Comparison of ENCODE assay signal across 16 mouse cellular contexts in the genomic region with DNA sequence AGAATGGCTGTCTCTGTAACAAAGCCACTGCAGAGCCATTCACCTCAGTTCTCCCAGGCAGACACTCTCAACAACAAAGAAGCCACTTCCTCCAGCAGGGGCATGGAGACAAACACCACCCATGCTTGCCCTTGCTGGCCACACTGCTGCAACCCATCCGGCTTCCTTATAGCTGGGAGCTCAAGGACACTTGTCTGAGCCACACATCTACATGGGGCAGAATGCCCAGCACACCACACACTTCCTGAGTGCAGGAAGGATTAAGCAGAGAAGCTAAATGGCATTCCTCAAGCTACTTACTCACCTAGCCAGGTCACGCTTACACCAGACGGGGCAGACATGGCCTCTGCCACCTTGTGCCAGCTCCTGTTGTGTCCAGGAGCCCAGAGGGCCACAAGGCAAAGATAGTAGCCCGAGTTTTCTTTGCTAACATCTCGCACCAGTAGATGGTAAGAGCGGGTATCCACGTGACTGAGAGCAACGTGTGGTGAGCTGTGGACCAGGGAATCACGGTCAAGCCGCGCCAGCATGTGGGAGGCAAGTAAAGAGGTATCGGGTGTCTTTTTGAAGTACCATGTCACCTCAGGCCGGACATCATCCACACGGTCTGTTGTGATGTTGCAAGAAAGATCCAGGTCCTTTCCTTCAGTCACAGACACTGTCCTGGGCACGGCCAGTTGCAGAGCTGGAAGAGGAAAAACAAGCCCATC. TPM values are rescaled to one million over a fixed set of nuclear protein-coding genes. Genes with fewer than 3 reads are reported as not detected.
DNase-seq lines count a peak whose midpoint lies in the region; ATAC-seq and TF ChIP-seq lines count a peak whose summit lies in the region.
"Had no signal": no experiment of that assay in that cellular context is flagged by ENCODE, and none has a peak within 500 bp of the region (broad histone marks: within the 10 kb centered on the region; RNA-seq: fewer than 3 reads in every experiment).

No protein-coding gene starts in this region.

- TF ChIP-seq POLR2A in kidney, adult 2 months (IDR thresholded peaks at IDR 0.05; ENCODE audit: low read depth, low read length) = no peak

- H3K27me3 ChIP-seq in kidney, embryonic 14.5 days (ENCODE audit: control insufficient read depth, insufficient read depth, low read length) = no peaks in the 10 kb centered on the region
- H3K27me3 ChIP-seq in kidney, adult 2 months (replicated peaks; ENCODE audit: control insufficient read depth, insufficient read depth, low read length) = no peaks in the 10 kb centered on the region
- no peaks in the 10 kb centered on the region for H3K27me3 ChIP-seq in forebrain, embryonic 14.5 days (replicated peaks; ENCODE audit: control insufficient read depth, insufficient read depth, low read length)
- no peaks in the 10 kb centered on the region for H3K27me3 ChIP-seq in hindbrain, embryonic 16.5 days (replicated peaks; ENCODE audit: control insufficient read depth, insufficient read depth, low read length)
- H3K27me3 ChIP-seq: embryonic facial prominence, embryonic 12.5 days; liver, embryonic 12.5 days had no signal

- peak; percentile 57 for ATAC-seq in kidney, embryonic 14.5 days (ENCODE audit: low FRiP score, low TSS enrichment)
- ATAC-seq in forebrain, embryonic 14.5 days = no peak
- ATAC-seq in megakaryocyte, adult 5-6 weeks (ENCODE audit: poor library complexity, severe bottlenecking) = peak; percentile 60
- no peak for ATAC-seq in hindbrain, embryonic 16.5 days
- ATAC-seq: liver, embryonic 12.5 days had no signal

- H3K9me3 ChIP-seq in kidney, embryonic 14.5 days (ENCODE audit: control insufficient read depth, low read length) = no peaks in the 10 kb centered on the region
- no peaks in the 10 kb centered on the region for H3K9me3 ChIP-seq in ES-E14 (ENCODE audit: control insufficient read depth, insufficient read depth, low read depth, low read length)
- no peaks in the 10 kb centered on the region for H3K9me3 ChIP-seq in forebrain, embryonic 14.5 days (replicated peaks; ENCODE audit: control insufficient read depth, low read length)
- H3K9me3 ChIP-seq in hindbrain, embryonic 16.5 days (ENCODE audit: control insufficient read depth, low read length) = no peaks in the 10 kb centered on the region
- H3K9me3 ChIP-seq: embryonic facial prominence, embryonic 12.5 days; G1E; liver, embryonic 12.5 days had no signal

- peaks cover 8% of the 10 kb centered on the region; the same call in 1 of the 2 replicates for H3K36me3 ChIP-seq in kidney, embryonic 14.5 days (ENCODE audit: control insufficient read depth, insufficient read depth, low read length)
- no peaks in the 10 kb centered on the region for H3K36me3 ChIP-seq in kidney, adult 2 months (ENCODE audit: control insufficient read depth, insufficient read depth, low read length)
- H3K36me3 ChIP-seq in ES-E14 (ENCODE audit: control insufficient read depth, insufficient read depth, low read length, poor library complexity, severe bottlenecking) = peaks cover 37% of the 10 kb centered on the region
- H3K36me3 ChIP-seq in forebrain, embryonic 14.5 days (ENCODE audit: control insufficient read depth, insufficient read depth, low read length) = peaks cover 23% of the 10 kb centered on the region
- H3K36me3 ChIP-seq in hindbrain, embryonic 16.5 days (ENCODE audit: control insufficient read depth, insufficient read depth, low read length) = peaks cover 2% of the 10 kb centered on the region
- H3K36me3 ChIP-seq: G1E; liver, embryonic 12.5 days had no signal

- no peak for DNase-seq in kidney, adult 2 months
- DNase-seq in ES-E14 (ENCODE audit: low read depth, low spot score) = no peak
- no peak for DNase-seq in forebrain, embryonic 14.5 days (ENCODE audit: low spot score)
- no peak for DNase-seq in ovary, postnatal 14 days (ENCODE audit: low spot score)
- no peak for DNase-seq in cerebellum, adult 8-10 months
- DNase-seq: cerebellum, adult 11 months; gastrocnemius, postnatal 25 days; heart, postnatal 10 days; kidney, adult 11 months; thymus, postnatal 36 days had no signal

- H3K27ac ChIP-seq in kidney, embryonic 14.5 days (ENCODE audit: low read depth, low read length) = no peak overlapping the region
- H3K27ac ChIP-seq in kidney, adult 2 months (ENCODE audit: insufficient read depth, low read depth, low read length) = no peak overlapping the region
- 0 out of 2 replicates have a peak overlapping the region, but pooled peaks have one; percentile 14 for H3K27ac ChIP-seq in ES-E14 (ENCODE audit: insufficient read depth, low read depth, low read length, poor library complexity, severe bottlenecking)
- peak overlapping the region; percentile 87; the same call in 1 of the 2 replicates for H3K27ac ChIP-seq in forebrain, embryonic 14.5 days (ENCODE audit: low read depth, low read length)
- H3K27ac ChIP-seq in hindbrain, embryonic 16.5 days (ENCODE audit: low read depth, low read length) = no peak overlapping the region
- H3K27ac ChIP-seq: embryonic facial prominence, embryonic 12.5 days; liver, embryonic 12.5 days had no signal

- no peak overlapping the region for H3K4me2 ChIP-seq in kidney, embryonic 14.5 days (replicated peaks; ENCODE audit: low read depth, low read length)
- no peak overlapping the region for H3K4me2 ChIP-seq in forebrain, embryonic 14.5 days (ENCODE audit: low read length)
- H3K4me2 ChIP-seq in hindbrain, embryonic 16.5 days (ENCODE audit: low read length) = no peak overlapping the region
- H3K4me2 ChIP-seq: embryonic facial prominence, embryonic 12.5 days; liver, embryonic 12.5 days had no signal

- in situ Hi-C loops in ES-E14 (cut with MboI; ENCODE audit: low sequenced_read_pairs in 2 of 2, unreplicated experiment in 2 of 2) = no loop called here

- WGBS in kidney, embryonic 14.5 days = 48% methylated on average over 15 of the region's 15 CpGs
- 62% methylated on average over 15 of the region's 15 CpGs for WGBS in kidney, adult 2 months
- 81% methylated on average over 15 of the region's 15 CpGs for WGBS in forebrain, embryonic 14.5 days
- WGBS in hindbrain, embryonic 16.5 days = 87% methylated on average over 15 of the region's 15 CpGs

- no peak overlapping the region for H3K4me3 ChIP-seq in kidney, embryonic 14.5 days (ENCODE audit: low read length)
- H3K4me3 ChIP-seq in kidney, adult 2 months (ENCODE audit: insufficient read depth, low read depth, low read length) = no peak overlapping the region
- no peak overlapping the region for H3K4me3 ChIP-seq in ES-E14 (ENCODE audit: insufficient read depth in 1 of 2, low read depth in 1 of 2, low read length in 2 of 2, poor library complexity in 1 of 2, severe bottlenecking in 1 of 2)
- H3K4me3 ChIP-seq in forebrain, embryonic 14.5 days (ENCODE audit: low read depth, low read length) = no peak overlapping the region
- no peak overlapping the region for H3K4me3 ChIP-seq in hindbrain, embryonic 16.5 days (ENCODE audit: low read length)
- H3K4me3 ChIP-seq: embryonic facial prominence, embryonic 12.5 days; liver, embryonic 12.5 days had no signal

- TF ChIP-seq CTCF in kidney, adult 2 months (conservative IDR thresholded peaks at IDR 0.05; ENCODE audit: insufficient read depth, insufficient read length, low read depth, low read length) = no peak

- no peak overlapping the region; the same call in 1 of the 2 replicates for H3K9ac ChIP-seq in kidney, embryonic 14.5 days (ENCODE audit: low read depth, low read length)
- H3K9ac ChIP-seq in ES-E14 (ENCODE audit: insufficient read depth, low read depth, low read length, poor library complexity, severe bottlenecking) = no peak overlapping the region
- no peak overlapping the region for H3K9ac ChIP-seq in forebrain, embryonic 14.5 days (ENCODE audit: low read length)
- H3K9ac ChIP-seq in hindbrain, embryonic 16.5 days (ENCODE audit: low read depth, low read length) = no peak overlapping the region
- H3K9ac ChIP-seq: embryonic facial prominence, embryonic 12.5 days; liver, embryonic 12.5 days had no signal

- H3K4me1 ChIP-seq in kidney, embryonic 14.5 days (ENCODE audit: control insufficient read depth, insufficient read depth, low read length) = peaks cover 8% of the 10 kb centered on the region
- H3K4me1 ChIP-seq in kidney, adult 2 months (ENCODE audit: control insufficient read depth, insufficient read depth, low read length) = no peaks in the 10 kb centered on the region
- H3K4me1 ChIP-seq in ES-E14 (ENCODE audit: control insufficient read depth in 2 of 2, insufficient read depth in 2 of 2, low read length in 2 of 2, poor library complexity in 1 of 2) = peaks cover 15 to 21% of the 10 kb centered on the region in 2 experiments
- peaks cover 44% of the 10 kb centered on the region for H3K4me1 ChIP-seq in forebrain, embryonic 14.5 days (ENCODE audit: control insufficient read depth, insufficient read depth, low read length)
- H3K4me1 ChIP-seq in hindbrain, embryonic 16.5 days (ENCODE audit: control insufficient read depth, insufficient read depth, low read depth, low read length) = no peaks in the 10 kb centered on the region; the same call in none of the 2 replicates
- H3K4me1 ChIP-seq: liver, embryonic 12.5 days had no signal

TF ChIP-seq in ES-E14, 5 proteins besides CTCF, POLR2A, EP300 and RAD21:
- no peak for TF ChIP-seq CHD2 (IDR thresholded peaks at IDR 0.05; ENCODE audit: low read depth, low read length)

RNA-seq across cellular contexts. Expression of gene Ptgfrn, which starts 37.4 kb away (rescaled TPM):
- 4.4 and 4.7 TPM in 2 replicates for polyA plus RNA-seq in kidney, embryonic 14.5 days (2014; fragmentation: Nextera tagmentation; extraction: Ambion mirVana)
- polyA plus RNA-seq in kidney, adult 2 months (2012; rRNA removed) = 5.2 and 5.5 TPM in 2 replicates
- 52.3 and 81.2 TPM in 2 replicates for total RNA-seq in ES-E14 (2012; rRNA removed)
- polyA plus RNA-seq in forebrain, embryonic 14.5 days (2014; fragmentation: Nextera tagmentation; extraction: Ambion mirVana) = 3.4 and 4.5 TPM in 2 replicates
- 1.0 and 1.2 TPM in 2 replicates for total RNA-seq in megakaryocyte, adult 5-6 weeks (2015)
- total RNA-seq in megakaryocyte, adult 5-6 weeks (2017) = 0.98 and 1.8 TPM in 2 replicates
- 2.8 and 3.1 TPM in 2 replicates for polyA plus RNA-seq in hindbrain, embryonic 16.5 days (2015; fragmentation: Nextera tagmentation; extraction: Ambion mirVana)
- polyA plus RNA-seq: G1E had no signal

RNA-seq across cellular contexts. Expression of gene Cd101, which starts 43.3 kb away (rescaled TPM):
- polyA plus RNA-seq in kidney, embryonic 14.5 days (2014; fragmentation: Nextera tagmentation; extraction: Ambion mirVana) = not detected in 2 replicates
- 0.03 and 0.16 TPM in 2 replicates for polyA plus RNA-seq in kidney, adult 2 months (2012; rRNA removed)
- 0.11 and 0.13 TPM in 2 replicates for total RNA-seq in ES-E14 (2012; rRNA removed)
- not detected in 2 replicates for polyA plus RNA-seq in forebrain, embryonic 14.5 days (2014; fragmentation: Nextera tagmentation; extraction: Ambion mirVana)
- 3.5 and 3.7 TPM in 2 replicates for total RNA-seq in megakaryocyte, adult 5-6 weeks (2015)
- 9.7 and 12.6 TPM in 2 replicates for total RNA-seq in megakaryocyte, adult 5-6 weeks (2017)
- 0.06 and 0.08 TPM in 2 replicates for polyA plus RNA-seq in hindbrain, embryonic 16.5 days (2015; fragmentation: Nextera tagmentation; extraction: Ambion mirVana)
- polyA plus RNA-seq: G1E had no signal

Comparison
In these comparisons a context has a peak if more than half of its experiments do, and no peak if none do; other contexts are left out.
1. ATAC-seq: peak in kidney, embryonic 14.5 days (single experiment) and megakaryocyte, adult 5-6 weeks (single experiment); none in forebrain, embryonic 14.5 days (single experiment) and hindbrain, embryonic 16.5 days (single experiment).
2. H3K27ac ChIP-seq: peak in ES-E14 (single experiment) and forebrain, embryonic 14.5 days (single experiment); none in kidney, embryonic 14.5 days (single experiment), kidney, adult 2 months (single experiment) and hindbrain, embryonic 16.5 days (single experiment).